Comparison of ENCODE assay signal across 8 mouse cellular contexts in the genomic region with DNA sequence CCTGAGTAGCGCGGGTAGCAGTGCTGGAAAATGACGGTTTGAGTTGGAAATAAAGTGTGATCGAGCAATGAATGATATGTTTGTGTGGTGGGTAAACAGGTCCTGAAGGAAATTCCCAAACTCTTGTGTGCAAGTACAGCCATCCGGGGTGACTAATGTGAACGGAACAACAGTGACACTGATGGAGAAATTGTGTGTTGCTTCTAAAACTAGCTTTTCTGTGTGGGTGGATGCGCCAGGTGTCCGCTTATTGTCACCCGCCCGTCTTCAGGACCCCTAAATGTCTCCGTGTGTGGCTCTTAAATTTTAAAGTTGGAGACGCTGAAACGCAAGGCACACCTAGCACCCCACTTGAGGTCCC. TPM values are rescaled to one million over a fixed set of nuclear protein-coding genes. Genes with fewer than 3 reads are reported as not detected.
DNase-seq lines count a peak whose midpoint lies in the region; ATAC-seq and TF ChIP-seq lines count a peak whose summit lies in the region.

No protein-coding gene starts in this region.

- 17% methylated on average over 13 of the region's 13 CpGs for WGBS in kidney, adult 2 months
- 50% methylated on average over 13 of the region's 13 CpGs for WGBS in hindbrain, embryonic 15.5 days
- 59% methylated on average over 13 of the region's 13 CpGs for WGBS in midbrain, embryonic 14.5 days

- H3K9me3 ChIP-seq in hindbrain, embryonic 15.5 days: no peaks in the 10 kb centered on the region
- no peaks in the 10 kb centered on the region for H3K9me3 ChIP-seq in midbrain, embryonic 14.5 days (ENCODE audit: control insufficient read depth, low read length)

- peak overlapping the region; percentile 74 for H3K4me3 ChIP-seq in kidney, adult 2 months (ENCODE audit: insufficient read depth, low read depth, low read length)
- H3K4me3 ChIP-seq in hindbrain, embryonic 15.5 days: peak overlapping the region; percentile 88
- peak overlapping the region; percentile 91 for H3K4me3 ChIP-seq in midbrain, embryonic 14.5 days (replicated peaks; ENCODE audit: low read depth, low read length)

- H3K9ac ChIP-seq in hindbrain, embryonic 15.5 days: peak overlapping the region; percentile 75
- peak overlapping the region; percentile 57 for H3K9ac ChIP-seq in midbrain, embryonic 14.5 days (replicated peaks; ENCODE audit: low read length)

- peak overlapping the region; percentile 98 for H3K27ac ChIP-seq in kidney, adult 2 months (ENCODE audit: insufficient read depth, low read depth, low read length)
- peak overlapping the region; percentile 99 for H3K27ac ChIP-seq in hindbrain, embryonic 15.5 days (replicated peaks)
- peak overlapping the region; percentile 97 for H3K27ac ChIP-seq in midbrain, embryonic 14.5 days (replicated peaks; ENCODE audit: low read depth, low read length)

- H3K4me1 ChIP-seq in kidney, adult 2 months (ENCODE audit: control insufficient read depth, insufficient read depth, low read length): peaks cover 11% of the 10 kb centered on the region
- peaks cover 41% of the 10 kb centered on the region for H3K4me1 ChIP-seq in hindbrain, embryonic 15.5 days (replicated peaks)
- H3K4me1 ChIP-seq in midbrain, embryonic 14.5 days (ENCODE audit: control insufficient read depth, insufficient read depth, low read length): peaks cover 38% of the 10 kb centered on the region

- no peak for ATAC-seq in hindbrain, embryonic 15.5 days (ENCODE audit: low FRiP score, low read depth)
- ATAC-seq in midbrain, embryonic 14.5 days (ENCODE audit: low FRiP score, low TSS enrichment): no peak

- H3K27me3 ChIP-seq in kidney, adult 2 months (replicated peaks; ENCODE audit: control insufficient read depth, insufficient read depth, low read length): no peaks in the 10 kb centered on the region
- no peaks in the 10 kb centered on the region for H3K27me3 ChIP-seq in hindbrain, embryonic 15.5 days
- H3K27me3 ChIP-seq in midbrain, embryonic 14.5 days (ENCODE audit: control insufficient read depth, insufficient read depth, low read length): no peaks in the 10 kb centered on the region

- TF ChIP-seq POLR2A in kidney, adult 2 months (IDR thresholded peaks at IDR 0.05; ENCODE audit: low read depth, low read length): no peak

- DNase-seq in kidney, adult 2 months: no peak
- DNase-seq in kidney, adult 9 months: no peak
- DNase-seq in adipocyte (ENCODE audit: low spot score): peak; percentile 67
- DNase-seq in midbrain, embryonic 14.5 days: peak; percentile 43
- DNase-seq in left cerebral cortex, postnatal 36 days (ENCODE audit: low spot score in 2 of 2): no peak
- no peak for DNase-seq in c-Kit-positive CD71-positive TER-119-positive erythroid progenitor cells, embryonic 14.5 days (ENCODE audit: low spot score)
- no peak for DNase-seq in thymus, adult 18-20 months

- H3K36me3 ChIP-seq in kidney, adult 2 months (ENCODE audit: control insufficient read depth, insufficient read depth, low read length): no peaks in the 10 kb centered on the region
- 0 out of 2 replicates have a peak, but pooled peaks cover 4% of the 10 kb centered on the region for H3K36me3 ChIP-seq in hindbrain, embryonic 15.5 days
- peaks cover 16% of the 10 kb centered on the region for H3K36me3 ChIP-seq in midbrain, embryonic 14.5 days (ENCODE audit: control insufficient read depth, insufficient read depth, low read length)

- peak overlapping the region; percentile 66 for H3K4me2 ChIP-seq in hindbrain, embryonic 15.5 days
- H3K4me2 ChIP-seq in midbrain, embryonic 14.5 days (ENCODE audit: low read length): peak overlapping the region; percentile 73

- intact Hi-C loops in left cerebral cortex, postnatal 36 days (cut with DNase I): loop anchor here (2.0 kb wide), 1 partner anchor 33 kb away; no protein-coding TSS in a partner anchor

- TF ChIP-seq CTCF in kidney, adult 2 months (conservative IDR thresholded peaks at IDR 0.05; ENCODE audit: insufficient read depth, insufficient read length, low read depth, low read length): no peak

RNA-seq across cellular contexts. Expression of gene Sec14l1, which starts 0.8 kb away (rescaled TPM):
- polyA plus RNA-seq in kidney, adult 2 months (2012; rRNA removed): 49.1 and 52.2 TPM in 2 replicates
- 57.2 and 63.0 TPM in 2 replicates for polyA plus RNA-seq in hindbrain, embryonic 15.5 days (2015; fragmentation: Nextera tagmentation; extraction: Ambion mirVana)
- 48.7 and 58.1 TPM in 2 replicates for polyA plus RNA-seq in midbrain, embryonic 14.5 days (2014; fragmentation: Nextera tagmentation; extraction: Ambion mirVana)
- 100 to 1,000 TPM; 210 to 217 TPM for total RNA-seq in left cerebral cortex, postnatal 36 days (2021)

Comparison
In these comparisons a context has a peak if more than half of its experiments do, and no peak if none do; other contexts are left out.
1. DNase-seq: peak in adipocyte (single experiment) and midbrain, embryonic 14.5 days (single experiment); none in kidney, adult 2 months (single experiment), kidney, adult 9 months (single experiment), left cerebral cortex, postnatal 36 days (0 of 2), c-Kit-positive CD71-positive TER-119-positive erythroid progenitor cells, embryonic 14.5 days (single experiment) and thymus, adult 18-20 months (0 of 2).
2. Peak in every context shown above with its lines, with median percentiles within 50 percentile points of each other: H3K27ac ChIP-seq and H3K4me3 ChIP-seq.